Mouse (Mus musculus): ENCODE data around the gene Ubac1.

Gene Ubac1

GRCm38 (mm10) chr2:26021561-26022257 lies at the start of gene Ubac1:
Ubac1 (minus strand) TSS chr2:26021747.
- peak; percentile 84 for DNase-seq (ENCODE audit: low spot score)

- no peak for DNase-seq (ENCODE audit: low spot score)
Measured at GRCm38 (mm10) chr2:26068592-26068991, 47.0 kb upstream of the Ubac1 start.

DNA sequence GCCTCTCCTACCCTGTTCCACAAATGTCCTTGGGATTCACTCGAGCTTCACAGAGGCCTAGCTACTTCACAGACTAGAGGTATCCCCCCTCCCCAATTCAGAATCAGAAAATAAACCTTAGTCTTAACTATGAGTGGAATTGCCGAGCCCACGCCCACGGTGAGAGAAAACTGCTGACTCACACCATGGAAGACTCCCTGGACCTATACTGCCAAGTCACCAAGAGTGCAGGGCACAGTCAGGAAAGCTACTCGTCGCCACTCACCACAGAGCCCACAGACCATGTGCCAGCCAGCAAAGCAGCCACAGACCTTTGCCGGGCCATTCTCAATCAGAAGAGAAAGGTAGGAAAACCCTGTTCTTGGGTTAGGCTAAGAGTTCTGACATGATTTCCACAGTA lies 46.6 kb upstream of the Ubac1 start:
- no peak for DNase-seq (ENCODE audit: low spot score)

GRCm38 (mm10) chr2:26066527-26066926 lies 45.0 kb upstream of the Ubac1 start:
- DNase-seq (ENCODE audit: low spot score), result no peak

- no peak for DNase-seq (ENCODE audit: low spot score)
Measured at GRCm38 (mm10) chr2:26062742-26063427, 41.3 kb upstream of the Ubac1 start.

GRCm38 (mm10) chr2:26062241-26062640 lies 40.7 kb upstream of the Ubac1 start:
- DNase-seq (ENCODE audit: low spot score), result no peak

DNA sequence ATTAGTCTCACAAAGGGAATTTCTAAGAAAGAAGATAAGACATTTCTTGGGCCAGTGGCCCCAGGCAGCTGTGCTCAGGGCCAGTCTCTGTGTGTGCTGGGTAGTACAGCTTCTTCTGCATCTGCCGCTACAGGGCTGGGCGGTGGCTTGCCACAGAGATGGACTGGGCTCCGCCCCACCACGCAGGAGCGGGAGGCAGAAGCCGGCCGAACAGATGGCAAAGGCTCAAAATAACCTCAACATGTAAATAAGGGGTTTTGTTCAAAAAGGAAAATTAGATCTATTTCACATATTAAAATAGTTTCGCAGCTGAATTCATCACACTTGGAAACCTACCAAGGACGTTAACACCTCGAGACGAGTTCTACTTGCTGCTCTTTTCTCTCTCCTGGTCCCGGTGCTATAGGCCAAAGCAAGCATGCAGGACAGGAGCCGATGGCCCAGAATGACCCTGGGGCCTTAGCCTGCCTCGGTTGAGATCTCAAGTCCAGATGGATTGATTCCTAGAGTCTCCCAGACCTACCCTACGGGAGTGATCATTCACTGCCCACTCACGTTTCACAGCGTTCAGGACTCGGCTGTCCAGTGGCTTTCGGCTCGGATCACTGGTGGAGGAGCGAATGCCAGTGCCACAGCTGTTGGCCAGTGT lies 39.6 kb upstream of the Ubac1 start:
- DNase-seq (ENCODE audit: low spot score), result peak; percentile 25

DNA sequence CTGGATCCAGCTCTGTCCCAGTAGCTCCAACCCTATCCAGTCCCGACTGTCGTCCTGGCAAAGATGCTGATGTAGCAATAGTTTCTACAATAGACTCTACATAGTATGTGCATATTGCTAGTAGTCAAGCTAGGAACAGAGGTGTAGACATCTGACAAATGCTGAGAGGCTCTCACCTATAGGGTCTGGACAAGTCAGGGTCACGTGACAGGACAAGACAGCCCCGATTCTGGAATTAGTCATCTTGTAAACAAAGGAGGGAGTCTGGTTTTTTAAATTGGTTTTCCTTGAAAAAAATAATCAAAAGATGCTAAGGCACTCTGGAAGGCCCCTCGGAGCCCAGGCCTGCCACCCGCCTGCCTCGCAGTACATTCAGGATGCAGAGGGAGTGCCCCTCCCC lies 35.5 kb upstream of the Ubac1 start:
- no peak for DNase-seq (ENCODE audit: low spot score)

DNA sequence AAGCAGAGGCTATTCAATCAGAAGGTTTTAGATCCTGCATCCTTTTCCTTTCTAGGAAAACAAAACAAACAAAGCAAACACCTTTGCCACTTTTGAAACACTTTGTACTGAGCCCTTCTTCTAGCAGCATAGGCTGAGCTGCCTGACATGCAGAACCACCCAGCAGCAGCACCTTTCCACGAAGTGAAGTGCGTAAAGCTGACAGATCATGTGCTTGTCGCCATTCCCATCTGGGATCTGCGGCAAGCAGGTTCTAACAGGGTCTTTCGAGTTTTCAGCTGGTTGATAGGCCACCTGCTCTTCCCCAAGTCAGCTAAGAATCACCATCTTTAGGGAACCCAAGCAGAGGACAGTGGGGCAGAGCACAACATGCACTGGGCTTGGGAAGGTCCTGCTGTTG lies 34.7 kb upstream of the Ubac1 start:
- DNase-seq (ENCODE audit: low spot score), result no peak

GRCm38 (mm10) chr2:26055747-26056102 lies 34.2 kb upstream of the Ubac1 start:
- DNase-seq (ENCODE audit: low spot score), result no peak

- DNase-seq (ENCODE audit: low spot score), result peak; percentile 63
Measured at GRCm38 (mm10) chr2:26055046-26055746, 33.6 kb upstream of the Ubac1 start.

GRCm38 (mm10) chr2:26052806-26053205 lies 31.3 kb upstream of the Ubac1 start:
- no peak for DNase-seq (ENCODE audit: low spot score)

DNA sequence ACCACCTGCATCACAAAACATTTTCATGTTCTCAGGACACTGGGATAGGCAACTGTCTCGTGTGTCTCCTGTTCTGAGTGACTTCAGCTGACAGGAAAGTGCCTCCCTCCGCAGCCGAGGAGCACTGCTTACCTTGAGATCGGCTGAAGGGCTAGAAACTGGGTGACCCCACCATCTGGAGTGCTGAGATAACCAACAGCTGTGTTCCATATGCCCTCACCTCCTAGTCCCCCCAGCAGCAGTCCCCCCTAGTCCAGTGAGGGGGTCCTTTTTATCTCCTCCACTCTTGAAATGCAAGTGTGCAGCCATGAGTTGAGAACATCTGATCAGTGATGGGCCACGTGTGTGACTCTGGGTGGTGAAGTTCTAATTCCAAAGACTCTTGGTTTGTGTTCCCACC lies 27.3 kb upstream of the Ubac1 start:
- no peak for DNase-seq (ENCODE audit: low spot score)

GRCm38 (mm10) chr2:26044216-26044615 lies 22.7 kb upstream of the Ubac1 start:
- no peak for DNase-seq (ENCODE audit: low spot score)

GRCm38 (mm10) chr2:26042603-26043002 lies 21.1 kb upstream of the Ubac1 start:
- no peak for DNase-seq (ENCODE audit: low spot score)

GRCm38 (mm10) chr2:26041163-26041810 lies 19.7 kb upstream of the Ubac1 start:
- DNase-seq (ENCODE audit: low spot score), result no peak

DNA sequence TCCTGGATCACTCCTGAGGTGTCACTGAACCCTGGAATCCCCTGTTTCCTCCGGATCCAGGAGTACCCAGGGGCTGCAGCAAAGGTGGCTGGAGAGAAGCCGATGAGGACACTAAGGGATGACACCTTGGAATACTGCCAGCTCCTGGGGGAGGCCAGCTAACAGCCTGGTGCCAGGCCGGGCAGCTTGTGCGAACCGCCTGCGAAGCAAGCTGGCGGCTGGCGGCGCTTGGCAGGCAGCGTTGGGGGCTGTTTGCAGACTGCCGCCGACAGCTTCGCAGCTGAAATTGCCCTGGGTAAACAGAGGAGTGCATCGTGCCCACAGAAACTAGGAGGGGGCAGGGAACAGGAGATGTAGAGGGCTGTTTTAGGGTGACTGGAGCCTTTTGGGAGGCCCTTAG lies 18.4 kb upstream of the Ubac1 start:
- no peak for DNase-seq (ENCODE audit: low spot score)

GRCm38 (mm10) chr2:26037386-26037785 lies 15.8 kb upstream of the Ubac1 start:
- no peak for DNase-seq (ENCODE audit: low spot score)

GRCm38 (mm10) chr2:26034344-26035050 lies 12.9 kb upstream of the Ubac1 start:
- no peak for DNase-seq (ENCODE audit: low spot score)

DNA sequence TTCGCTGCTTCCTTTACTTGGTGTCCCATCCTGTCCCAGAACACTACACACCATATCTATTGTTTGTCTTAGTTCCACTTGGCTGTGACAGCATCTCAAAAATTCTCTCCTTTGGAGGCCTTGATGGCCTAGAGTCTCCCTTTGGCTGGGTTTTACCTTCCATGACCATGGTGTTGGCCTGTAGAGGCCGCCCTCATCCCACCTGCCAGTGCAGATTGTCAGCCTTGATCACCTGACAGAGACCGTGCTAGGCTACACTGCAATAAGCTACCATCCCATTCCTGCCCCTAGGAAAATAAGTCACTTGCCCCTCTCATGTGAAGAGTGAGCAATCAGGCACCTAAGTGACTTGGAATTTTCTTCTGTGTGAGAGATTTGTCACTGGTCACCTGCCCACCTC lies 8.7 kb upstream of the Ubac1 start:
- DNase-seq (ENCODE audit: low spot score), result no peak
